Mouse (Mus musculus) kidney, adult 2 months (tissue): ENCODE data around the gene 2510039O18Rik.

Experiments
- CTCF ChIP-seq: fragments of 200-500 bp; conservative IDR thresholded peaks from 2 replicates; pipeline ENCODE4 v1.5.1; 2011; ENCODE audit warnings: low read depth, mild to moderate bottlenecking, control low read depth, low read length, moderate library complexity, mixed read lengths; ENCODE audit not compliant: insufficient read depth, insufficient read length
- POLR2A ChIP-seq: fragments of 200-500 bp; IDR thresholded peaks from one replicate; pipeline ENCODE4 v1.6.1; 2011; ENCODE audit warnings: low read depth, low read length, control low read depth

DNA sequence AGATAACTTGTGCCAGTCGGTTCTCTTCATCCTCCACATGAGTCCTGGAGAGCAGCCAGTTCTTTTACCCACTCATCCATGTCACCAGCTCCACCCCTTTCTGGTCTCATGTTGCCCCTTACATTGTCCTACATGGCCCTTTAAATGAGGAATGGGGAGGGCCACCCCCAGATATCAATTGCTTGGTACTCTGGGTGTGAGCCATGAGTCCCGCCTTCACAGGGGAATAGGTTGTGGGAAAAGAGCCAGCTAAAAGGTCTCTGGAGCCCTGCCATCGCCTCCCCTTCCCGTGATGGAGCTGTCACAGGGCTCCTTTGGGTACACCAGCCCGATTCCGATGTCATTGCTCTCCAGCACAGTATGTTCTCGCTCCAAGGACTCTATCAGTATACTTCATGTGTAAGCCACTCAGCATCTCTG lies 38.8 kb downstream of the 2510039O18Rik start:
- TF ChIP-seq CTCF: no peak
- TF ChIP-seq POLR2A: no peak
